Mouse (Mus musculus): ENCODE measurements around the gene Cab39. TPM values are rescaled to one million over a fixed set of nuclear protein-coding genes. Genes with fewer than 3 reads are reported as not detected.

The Cab39 gene
- polyA plus RNA-seq, 1 experiment from 2014 or later: 44.9 TPM

DNA sequence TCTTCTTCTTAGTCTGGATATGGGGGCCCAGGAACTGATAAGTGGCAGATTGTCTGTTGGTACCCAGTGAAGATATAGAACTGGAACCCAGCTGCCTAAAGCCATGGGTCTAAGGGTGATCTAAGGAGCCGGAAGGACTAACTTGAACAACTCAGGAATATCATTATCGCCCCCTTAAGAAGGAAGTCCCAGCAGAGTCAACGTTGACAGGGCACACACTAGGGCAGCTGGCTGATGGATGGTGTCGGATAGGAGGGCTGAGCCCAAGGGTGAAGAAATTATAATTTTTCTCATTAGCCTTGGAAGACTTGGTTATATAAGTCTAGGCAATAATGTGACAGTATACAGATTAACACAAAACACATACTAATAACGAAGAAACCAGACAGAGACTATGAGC lies 102.9 kb downstream of the Cab39 start:
- no peak for ATAC-seq
- Histone ChIP-seq H3K4me2 (peak overlapping the region; percentile 89), H3K4me1 (peaks cover 67% of the 10 kb centered on the region), H3K36me3 (ENCODE audit: poor library complexity, severe bottlenecking) (no peaks in the 10 kb centered on the region), H3K27ac (peak overlapping the region; percentile 77; the same call in 1 of the 2 replicates), H3K27me3 (no peaks in the 10 kb centered on the region), H3K4me3 (peak overlapping the region; percentile 70), H3K9me3 (replicated peaks) (no peaks in the 10 kb centered on the region), H3K9ac (peak overlapping the region; percentile 77)
- 67% methylated on average over 5 of the region's 5 CpGs for WGBS

DNA sequence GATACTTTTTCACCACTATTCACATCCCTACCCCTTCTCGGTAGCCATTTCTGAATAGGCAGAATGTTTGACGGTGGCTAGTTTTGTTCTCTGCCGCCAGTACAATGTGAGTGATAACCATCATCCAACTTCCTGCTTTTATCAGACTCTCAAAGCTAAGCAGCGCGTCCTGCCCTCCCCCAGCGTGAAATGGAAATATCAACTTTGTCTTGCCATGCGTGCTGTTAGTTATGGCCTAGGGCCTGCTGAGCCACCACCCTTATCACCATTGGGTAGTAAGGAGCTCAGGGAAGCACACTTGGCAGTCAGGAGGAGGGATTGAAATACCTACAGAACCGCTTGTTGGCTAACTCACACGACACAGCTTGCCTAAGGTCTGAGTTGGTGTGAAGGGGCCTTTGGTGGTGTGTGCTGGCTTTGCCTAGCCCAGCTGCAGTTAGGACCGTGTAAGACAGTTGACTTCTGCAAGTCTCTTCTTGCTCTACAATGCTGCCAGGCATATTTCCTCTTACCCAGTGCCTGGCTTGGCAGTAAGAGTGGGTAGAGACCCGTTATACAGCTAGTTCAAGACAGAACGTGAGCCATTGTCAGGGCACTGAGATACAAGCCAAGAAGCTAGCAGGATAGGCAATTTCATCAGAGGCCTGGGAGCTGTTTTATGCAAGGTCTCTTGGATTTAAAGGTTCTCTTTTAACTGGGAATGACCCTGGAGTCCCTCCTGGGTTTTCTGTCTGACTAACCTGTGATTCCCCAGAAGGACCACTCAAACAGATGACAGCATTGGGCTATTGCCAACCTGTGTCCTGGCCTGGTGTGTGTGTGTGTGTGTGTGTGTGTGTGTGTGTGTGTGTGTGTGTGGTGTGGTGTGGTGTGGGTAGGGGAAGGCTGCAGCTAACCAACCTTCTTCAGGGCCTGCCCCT lies 103.8 kb downstream of the Cab39 start:
- 72% methylated on average over 12 of the region's 12 CpGs for WGBS
- Histone ChIP-seq H3K4me2 (peak overlapping the region; percentile 89), H3K36me3 (ENCODE audit: poor library complexity, severe bottlenecking) (no peaks in the 10 kb centered on the region), H3K27ac (peak overlapping the region; percentile 87), H3K4me1 (peaks cover 76% of the 10 kb centered on the region), H3K9ac (peak overlapping the region; percentile 51), H3K4me3 (peak overlapping the region; percentile 70; the same call in 1 of the 2 replicates), H3K9me3 (replicated peaks) (no peaks in the 10 kb centered on the region), H3K27me3 (no peaks in the 10 kb centered on the region)
- ATAC-seq: no peak

GRCm38 (mm10) chr1:85897901-85898760 lies 104.9 kb downstream of the Cab39 start:
- WGBS: 24% methylated on average over 8 of the region's 8 CpGs
- Histone ChIP-seq H3K4me3 (peak overlapping the region; percentile 3), H3K4me1 (peaks cover 87% of the 10 kb centered on the region), H3K9me3 (replicated peaks) (no peaks in the 10 kb centered on the region), H3K36me3 (ENCODE audit: poor library complexity, severe bottlenecking) (peaks cover 4% of the 10 kb centered on the region), H3K27me3 (no peaks in the 10 kb centered on the region), H3K27ac (peak overlapping the region; percentile 87), H3K4me2 (peak overlapping the region; percentile 89), H3K9ac (peak overlapping the region; percentile 50)
- ATAC-seq: no peak

- peak overlapping the region; percentile 87 for H3K27ac ChIP-seq
- H3K4me3 ChIP-seq: peak overlapping the region; percentile 2
- H3K4me1 ChIP-seq: peaks cover 85% of the 10 kb centered on the region
- no peaks in the 10 kb centered on the region for H3K9me3 ChIP-seq (replicated peaks)
- 19% methylated on average over 12 of the region's 12 CpGs for WGBS
- H3K36me3 ChIP-seq (ENCODE audit: poor library complexity, severe bottlenecking): peaks cover 11% of the 10 kb centered on the region
- ATAC-seq: no peak
- no peaks in the 10 kb centered on the region for H3K27me3 ChIP-seq
- H3K9ac ChIP-seq: peak overlapping the region; percentile 50
- peak overlapping the region; percentile 89 for H3K4me2 ChIP-seq
Observed at GRCm38 (mm10) chr1:85898761-85899387, 105.6 kb downstream of the Cab39 start.

GRCm38 (mm10) chr1:85899388-85899761 lies 106.1 kb downstream of the Cab39 start:
- H3K36me3 ChIP-seq (ENCODE audit: poor library complexity, severe bottlenecking): peaks cover 16% of the 10 kb centered on the region
- ATAC-seq: no peak
- H3K4me2 ChIP-seq: peak overlapping the region; percentile 89
- H3K4me3 ChIP-seq: peak overlapping the region; percentile 2; the same call in 1 of the 2 replicates
- H3K27ac ChIP-seq: peak overlapping the region; percentile 87
- no peaks in the 10 kb centered on the region for H3K27me3 ChIP-seq
- peak overlapping the region; percentile 37; the same call in 1 of the 2 replicates for H3K9ac ChIP-seq
- H3K4me1 ChIP-seq: peaks cover 83% of the 10 kb centered on the region
- no peaks in the 10 kb centered on the region for H3K9me3 ChIP-seq (replicated peaks)

GRCm38 (mm10) chr1:85900521-85901333 lies 107.5 kb downstream of the Cab39 start:
- Histone ChIP-seq H3K4me2 (no peak overlapping the region; the same call in 1 of the 2 replicates), H3K27ac (peak overlapping the region; percentile 70), H3K4me3 (no peak overlapping the region), H3K27me3 (no peaks in the 10 kb centered on the region), H3K36me3 (ENCODE audit: poor library complexity, severe bottlenecking) (peaks cover 29% of the 10 kb centered on the region), H3K4me1 (peaks cover 76% of the 10 kb centered on the region), H3K9me3 (replicated peaks) (no peaks in the 10 kb centered on the region), H3K9ac (peak overlapping the region; percentile 53; the same call in 1 of the 2 replicates)
- ATAC-seq: no peak
- WGBS: 70% methylated on average over 7 of the region's 7 CpGs

Small RNA genes within 50 kb of the gene (microRNA-seq; reads per million reads assigned to microRNA genes)
- gene Gm25472: not detected
- not detected for gene Mir8096

Other genes with a start within 250 kb of the Cab39 start
- not detected in 2 replicates for gene G530012D18Rik, start 217.8 kb upstream of the Cab39 start, polyA plus RNA-seq (2015; fragmentation: Nextera tagmentation; extraction: Ambion mirVana)
- gene Sp110, start 194.6 kb upstream of the Cab39 start, polyA plus RNA-seq (2015; fragmentation: Nextera tagmentation; extraction: Ambion mirVana): 0.26 and 0.56 TPM in 2 replicates
- 0.14 and 0.41 TPM in 2 replicates for gene Sp140, start 193.1 kb upstream of the Cab39 start, polyA plus RNA-seq (2015; fragmentation: Nextera tagmentation; extraction: Ambion mirVana)
- 0.14 and 0.21 TPM in 2 replicates for gene Sp100, start 143.5 kb upstream of the Cab39 start, polyA plus RNA-seq (2015; fragmentation: Nextera tagmentation; extraction: Ambion mirVana)
- gene A630001G21Rik, start 14.8 kb upstream of the Cab39 start, polyA plus RNA-seq (2015; fragmentation: Nextera tagmentation; extraction: Ambion mirVana): 0.52 and 0.62 TPM in 2 replicates
- 124 and 129 TPM in 2 replicates for gene Itm2c, start 100.8 kb downstream of the Cab39 start, polyA plus RNA-seq (2015; fragmentation: Nextera tagmentation; extraction: Ambion mirVana)
- gene 4933407L21Rik, start 135.0 kb downstream of the Cab39 start, polyA plus RNA-seq (2015; fragmentation: Nextera tagmentation; extraction: Ambion mirVana): 3.7 and 5.2 TPM in 2 replicates
- 0.08 TPM in 1 of 2 replicates, not detected in the other for gene Gpr55, start 167.6 kb downstream of the Cab39 start, polyA plus RNA-seq (2015; fragmentation: Nextera tagmentation; extraction: Ambion mirVana)
- gene Spata3, start 223.4 kb downstream of the Cab39 start, polyA plus RNA-seq (2015; fragmentation: Nextera tagmentation; extraction: Ambion mirVana): 0.19 TPM in 1 of 2 replicates, not detected in the other